Mouse (Mus musculus): ENCODE results near the gene Zglp1. TPM values are rescaled to one million over a fixed set of nuclear protein-coding genes. Genes with fewer than 3 reads are reported as not detected.

Gene Zglp1
- polyA plus RNA-seq, 1 experiment from 2014 or later = not detected

- Histone ChIP-seq H3K27me3 (peaks cover 21% of the 10 kb centered on the region), H3K9me3 (replicated peaks) (no peaks in the 10 kb centered on the region), H3K9ac (no peak overlapping the region), H3K4me1 (replicated peaks) (0 out of 2 replicates have a peak, but pooled peaks cover 4% of the 10 kb centered on the region), H3K4me3 (no peak overlapping the region), H3K36me3 (no peaks in the 10 kb centered on the region), H3K4me2 (no peak overlapping the region), H3K27ac (no peak overlapping the region)
- 74% methylated on average over 1 of the region's 1 CpGs for WGBS
- no peak for ATAC-seq (replicated peaks; ENCODE audit: insufficient number of reproducible peaks, insufficient read depth, low FRiP score, low read depth)
Observed at GRCm38 (mm10) chr9:21022726-21023125, 44.2 kb downstream of the Zglp1 start.

- no peak for ATAC-seq (replicated peaks; ENCODE audit: insufficient number of reproducible peaks, insufficient read depth, low FRiP score, low read depth)
Observed at GRCm38 (mm10) chr9:21022288-21022687, 44.6 kb downstream of the Zglp1 start.

GRCm38 (mm10) chr9:21021363-21021762 is 45.5 kb downstream of the Zglp1 start:
- 72% methylated on average over 3 of the region's 3 CpGs for WGBS
- Histone ChIP-seq H3K27ac (no peak overlapping the region), H3K36me3 (no peaks in the 10 kb centered on the region), H3K4me2 (no peak overlapping the region), H3K4me1 (replicated peaks) (0 out of 2 replicates have a peak, but pooled peaks cover 14% of the 10 kb centered on the region), H3K9me3 (replicated peaks) (no peaks in the 10 kb centered on the region), H3K4me3 (no peak overlapping the region), H3K27me3 (peaks cover 32% of the 10 kb centered on the region), H3K9ac (no peak overlapping the region)
- ATAC-seq (replicated peaks; ENCODE audit: insufficient number of reproducible peaks, insufficient read depth, low FRiP score, low read depth) = no peak

More at GRCm38 (mm10) chr9:21022288-21022687, 44.6 kb downstream of the Zglp1 start:
- no peak overlapping the region for H3K4me2 ChIP-seq
- 51% methylated on average over 6 of the region's 6 CpGs for WGBS
- H3K27me3 ChIP-seq = peaks cover 25% of the 10 kb centered on the region
- H3K9me3 ChIP-seq (replicated peaks) = no peaks in the 10 kb centered on the region
- H3K36me3 ChIP-seq = no peaks in the 10 kb centered on the region
- no peak overlapping the region for H3K9ac ChIP-seq
- peak overlapping the region; percentile 5; the same call in 1 of the 2 replicates for H3K27ac ChIP-seq
- 0 out of 2 replicates have a peak, but pooled peaks cover 6% of the 10 kb centered on the region for H3K4me1 ChIP-seq (replicated peaks)
- H3K4me3 ChIP-seq = no peak overlapping the region

GRCm38 (mm10) chr9:21018600-21018999 is 48.3 kb downstream of the Zglp1 start:
- H3K4me1 ChIP-seq (replicated peaks) = peaks cover 29% of the 10 kb centered on the region
- 72% methylated on average over 2 of the region's 2 CpGs for WGBS
- ATAC-seq (replicated peaks; ENCODE audit: insufficient number of reproducible peaks, insufficient read depth, low FRiP score, low read depth) = no peak
- H3K27me3 ChIP-seq = peaks cover 39% of the 10 kb centered on the region
- no peaks in the 10 kb centered on the region for H3K9me3 ChIP-seq (replicated peaks)
- no peaks in the 10 kb centered on the region for H3K36me3 ChIP-seq
- no peak overlapping the region for H3K4me3 ChIP-seq
- H3K9ac ChIP-seq = no peak overlapping the region
- 0 out of 2 replicates have a peak overlapping the region, but pooled peaks have one; percentile 2 for H3K4me2 ChIP-seq
- no peak overlapping the region for H3K27ac ChIP-seq

GRCm38 (mm10) chr9:21017177-21017575 is 49.7 kb downstream of the Zglp1 start:
- H3K9me3 ChIP-seq (replicated peaks) = no peaks in the 10 kb centered on the region

GRCm38 (mm10) chr9:21016331-21017176 is 50.3 kb downstream of the Zglp1 start:
- Histone ChIP-seq H3K27ac (no peak overlapping the region), H3K9ac (peak overlapping the region; percentile 47; the same call in 1 of the 2 replicates), H3K4me1 (replicated peaks) (peaks cover 31% of the 10 kb centered on the region), H3K4me2 (peak overlapping the region; percentile 81), H3K27me3 (peaks cover 39% of the 10 kb centered on the region), H3K4me3 (peak overlapping the region; percentile 53), H3K36me3 (no peaks in the 10 kb centered on the region), H3K9me3 (replicated peaks) (no peaks in the 10 kb centered on the region)
- no peak for ATAC-seq (replicated peaks; ENCODE audit: insufficient number of reproducible peaks, insufficient read depth, low FRiP score, low read depth)
- 3% methylated on average over 17 of the region's 17 CpGs for WGBS

More at GRCm38 (mm10) chr9:21017177-21017575, 49.7 kb downstream of the Zglp1 start:
- Histone ChIP-seq H3K4me2 (peak overlapping the region; percentile 81), H3K4me1 (replicated peaks) (peaks cover 31% of the 10 kb centered on the region), H3K27ac (no peak overlapping the region), H3K9ac (no peak overlapping the region), H3K36me3 (no peaks in the 10 kb centered on the region), H3K27me3 (peaks cover 39% of the 10 kb centered on the region), H3K4me3 (peak overlapping the region; percentile 53)
- ATAC-seq (replicated peaks; ENCODE audit: insufficient number of reproducible peaks, insufficient read depth, low FRiP score, low read depth) = no peak
- WGBS = 24% methylated on average over 4 of the region's 4 CpGs

- Histone ChIP-seq H3K36me3 (no peaks in the 10 kb centered on the region), H3K27ac (peak within 1 kb of the TSS; percentile 59), H3K9me3 (replicated peaks) (no peaks in the 10 kb centered on the region), H3K4me2 (peak within 1 kb of the TSS; percentile 81), H3K4me1 (replicated peaks) (peaks cover 31% of the 10 kb centered on the region), H3K4me3 (peak within 1 kb of the TSS; percentile 53), H3K9ac (peak within 1 kb of the TSS; percentile 47), H3K27me3 (peaks cover 39% of the 10 kb centered on the region)
- peak; percentile 41 for ATAC-seq (replicated peaks; ENCODE audit: insufficient number of reproducible peaks, insufficient read depth, low FRiP score, low read depth)
- 2% methylated on average over 30 of the region's 30 CpGs for WGBS
Observed at GRCm38 (mm10) chr9:21015571-21016130, 51.2 kb downstream of the Zglp1 start, which contains the start of gene Icam1. Gene Icam1, plus strand, starts transcription at chr9:21015985.

GRCm38 (mm10) chr9:21014691-21015570 is 52.0 kb downstream of the Zglp1 start:
- peaks cover 33% of the 10 kb centered on the region for H3K4me1 ChIP-seq (replicated peaks)
- WGBS = 4% methylated on average over 29 of the region's 29 CpGs
- H3K27ac ChIP-seq = peak overlapping the region; percentile 59
- H3K27me3 ChIP-seq = peaks cover 39% of the 10 kb centered on the region
- ATAC-seq (replicated peaks; ENCODE audit: insufficient number of reproducible peaks, insufficient read depth, low FRiP score, low read depth) = peak; percentile 59
- peak overlapping the region; percentile 47 for H3K9ac ChIP-seq
- H3K36me3 ChIP-seq = no peaks in the 10 kb centered on the region
- H3K9me3 ChIP-seq (replicated peaks) = no peaks in the 10 kb centered on the region
- peak overlapping the region; percentile 53 for H3K4me3 ChIP-seq
- H3K4me2 ChIP-seq = peak overlapping the region; percentile 81

MicroRNAs encoded within 50 kb of the gene (microRNA counts, 519-probe panel; counts per million panel counts)
- microRNA mmu-miR-1900 = 2,776 counts per million, percentile 66 among the panel's probes with 10 or more counts

Small RNAs within 50 kb of the gene (microRNA-seq; reads per million reads assigned to microRNA genes)
- gene Mir1900 (not detected), gene Mir7082 (not detected)

Other genes with a start within 250 kb of the Zglp1 start
- not detected in 2 replicates for gene Rdh8, start 248.6 kb downstream of the Zglp1 start, polyA plus RNA-seq (2015; fragmentation: Nextera tagmentation; extraction: Ambion mirVana)
- 7.1 and 13.4 TPM in 2 replicates for gene A230050P20Rik, start 198.5 kb downstream of the Zglp1 start, polyA plus RNA-seq (2015; fragmentation: Nextera tagmentation; extraction: Ambion mirVana)
- 2.0 and 3.3 TPM in 2 replicates for gene Angptl6, start 187.4 kb downstream of the Zglp1 start, polyA plus RNA-seq (2015; fragmentation: Nextera tagmentation; extraction: Ambion mirVana)
- 31.1 and 40.4 TPM in 2 replicates for gene Ppan, start 178.9 kb downstream of the Zglp1 start, polyA plus RNA-seq (2015; fragmentation: Nextera tagmentation; extraction: Ambion mirVana)
- gene Eif3g, start 168.5 kb downstream of the Zglp1 start, polyA plus RNA-seq (2015; fragmentation: Nextera tagmentation; extraction: Ambion mirVana) = 183 and 207 TPM in 2 replicates
- 41.7 and 61.2 TPM in 2 replicates for gene Dnmt1, start 107.2 kb downstream of the Zglp1 start, polyA plus RNA-seq (2015; fragmentation: Nextera tagmentation; extraction: Ambion mirVana)
- gene S1pr2, start 90.3 kb downstream of the Zglp1 start, polyA plus RNA-seq (2015; fragmentation: Nextera tagmentation; extraction: Ambion mirVana) = 16.9 and 26.6 TPM in 2 replicates
- gene Mrpl4, start 64.4 kb downstream of the Zglp1 start, polyA plus RNA-seq (2015; fragmentation: Nextera tagmentation; extraction: Ambion mirVana) = 136 and 147 TPM in 2 replicates
- gene Icam1, start 51.1 kb downstream of the Zglp1 start, polyA plus RNA-seq (2015; fragmentation: Nextera tagmentation; extraction: Ambion mirVana) = 13.2 and 24.9 TPM in 2 replicates
- 1.9 and 2.8 TPM in 2 replicates for gene Icam4, start 37.7 kb downstream of the Zglp1 start, polyA plus RNA-seq (2015; fragmentation: Nextera tagmentation; extraction: Ambion mirVana)
- 0.04 and 0.13 TPM in 2 replicates for gene Icam5, start 35.0 kb downstream of the Zglp1 start, polyA plus RNA-seq (2015; fragmentation: Nextera tagmentation; extraction: Ambion mirVana)
- 0.26 and 0.79 TPM in 2 replicates for gene Gm49373, start 6.0 kb upstream of the Zglp1 start, polyA plus RNA-seq (2015; fragmentation: Nextera tagmentation; extraction: Ambion mirVana)
- gene Fdx1l, start 6.5 kb upstream of the Zglp1 start, polyA plus RNA-seq (2015; fragmentation: Nextera tagmentation; extraction: Ambion mirVana) = 42.9 and 52.3 TPM in 2 replicates
- 1.1 and 2.3 TPM in 2 replicates for gene Gm38431, start 24.9 kb upstream of the Zglp1 start, polyA plus RNA-seq (2015; fragmentation: Nextera tagmentation; extraction: Ambion mirVana)
- 33.5 and 53.2 TPM in 2 replicates for gene Raver1, start 24.9 kb upstream of the Zglp1 start, polyA plus RNA-seq (2015; fragmentation: Nextera tagmentation; extraction: Ambion mirVana)
- 12.2 and 16.6 TPM in 2 replicates for gene Tyk2, start 64.2 kb upstream of the Zglp1 start, polyA plus RNA-seq (2015; fragmentation: Nextera tagmentation; extraction: Ambion mirVana)
- 203 and 229 TPM in 2 replicates for gene Cdc37, start 82.9 kb upstream of the Zglp1 start, polyA plus RNA-seq (2015; fragmentation: Nextera tagmentation; extraction: Ambion mirVana)
- 13.0 and 13.5 TPM in 2 replicates for gene Pde4a, start 98.6 kb upstream of the Zglp1 start, polyA plus RNA-seq (2015; fragmentation: Nextera tagmentation; extraction: Ambion mirVana)
- 43.4 and 56.9 TPM in 2 replicates for gene Keap1, start 172.3 kb upstream of the Zglp1 start, polyA plus RNA-seq (2015; fragmentation: Nextera tagmentation; extraction: Ambion mirVana)
- 0.05 and 0.11 TPM in 2 replicates for gene S1pr5, start 181.3 kb upstream of the Zglp1 start, polyA plus RNA-seq (2015; fragmentation: Nextera tagmentation; extraction: Ambion mirVana)
- 48.5 and 50.9 TPM in 2 replicates for gene Atg4d, start 198.2 kb upstream of the Zglp1 start, polyA plus RNA-seq (2015; fragmentation: Nextera tagmentation; extraction: Ambion mirVana)
- 10.4 and 12.5 TPM in 2 replicates for gene Kri1, start 220.9 kb upstream of the Zglp1 start, polyA plus RNA-seq (2015; fragmentation: Nextera tagmentation; extraction: Ambion mirVana)
- gene Cdkn2d, start 224.3 kb upstream of the Zglp1 start, polyA plus RNA-seq (2015; fragmentation: Nextera tagmentation; extraction: Ambion mirVana) = 88.6 and 96.4 TPM in 2 replicates
- 1.8 and 6.9 TPM in 2 replicates for gene Ap1m2, start 245.2 kb upstream of the Zglp1 start, polyA plus RNA-seq (2015; fragmentation: Nextera tagmentation; extraction: Ambion mirVana)